ENCODE assay signal across 17 mouse cellular contexts in genomic region chr2:32102944-32103343, GRCm38 (mm10). TPM values are rescaled to one million over a fixed set of nuclear protein-coding genes. Genes with fewer than 3 reads are reported as not detected.
A peak's percentile ranks its signal among the peaks of the same experiment; 100 is the strongest.
DNase-seq lines count a peak whose midpoint lies in the region; ATAC-seq and TF ChIP-seq lines count a peak whose summit lies in the region.
"Had no signal": no experiment of that assay in that cellular context is flagged by ENCODE, and none has a peak within 500 bp of the region (broad histone marks: within the 10 kb centered on the region; RNA-seq: fewer than 3 reads in every experiment).

No protein-coding gene starts in this region.

- no peaks in the 10 kb centered on the region for H3K9me3 ChIP-seq in kidney, embryonic 15.5 days (replicated peaks)
- no peaks in the 10 kb centered on the region for H3K9me3 ChIP-seq in midbrain, embryonic 11.5 days (ENCODE audit: control insufficient read depth, low read length)
- no peaks in the 10 kb centered on the region for H3K9me3 ChIP-seq in midbrain, postnatal 0 days (ENCODE audit: low read length)
- H3K9me3 ChIP-seq: heart, embryonic 15.5 days; liver, embryonic 13.5 days; neural tube, embryonic 15.5 days had no signal

- TF ChIP-seq CTCF in midbrain, postnatal 0 days (IDR thresholded peaks at IDR 0.05), result no peak
- TF ChIP-seq CTCF in brain, embryonic 14.5 days (IDR thresholded peaks at IDR 0.05; ENCODE audit: borderline replicate concordance, extremely low read depth, insufficient read depth, insufficient read length), result no peak
- no peak for TF ChIP-seq CTCF in lung, adult 2 months (IDR thresholded peaks at IDR 0.05; ENCODE audit: insufficient read depth, low read length)

- H3K27me3 ChIP-seq in kidney, embryonic 15.5 days, result no peaks in the 10 kb centered on the region
- H3K27me3 ChIP-seq in midbrain, embryonic 11.5 days (ENCODE audit: control insufficient read depth, insufficient read depth, low read length), result no peaks in the 10 kb centered on the region
- no peaks in the 10 kb centered on the region for H3K27me3 ChIP-seq in midbrain, postnatal 0 days (ENCODE audit: insufficient read depth, low read length)
- H3K27me3 ChIP-seq: heart, embryonic 15.5 days; liver, embryonic 13.5 days; neural tube, embryonic 15.5 days had no signal

- H3K36me3 ChIP-seq in kidney, embryonic 15.5 days, result no peaks in the 10 kb centered on the region
- H3K36me3 ChIP-seq in midbrain, embryonic 11.5 days (ENCODE audit: control insufficient read depth, insufficient read depth, low read length), result no peaks in the 10 kb centered on the region
- peaks cover 2% of the 10 kb centered on the region; the same call in 1 of the 2 replicates for H3K36me3 ChIP-seq in midbrain, postnatal 0 days (ENCODE audit: insufficient read depth, low read length)
- H3K36me3 ChIP-seq: liver, embryonic 13.5 days had no signal

- TF ChIP-seq POLR2A in brain, embryonic 14.5 days (IDR thresholded peaks at IDR 0.05; ENCODE audit: borderline replicate concordance, extremely low read depth, insufficient read depth, insufficient read length, poor library complexity, severe bottlenecking), result no peak
- no peak for TF ChIP-seq POLR2A in lung, adult 2 months (IDR thresholded peaks at IDR 0.05; ENCODE audit: borderline replicate concordance, extremely low read depth, low read depth, low read length)

- DNase-seq in kidney, adult 18-20 months, result no peak
- peak; percentile 89 for DNase-seq in midbrain, embryonic 11.5 days (ENCODE audit: low spot score, missing footprints)
- no peak for DNase-seq in midbrain, postnatal 0 days (ENCODE audit: low spot score)
- peak; percentile 4 for DNase-seq in brain, embryonic 14.5 days (ENCODE audit: low read depth)
- DNase-seq in lung, adult 2 months, result no peak
- no peak for DNase-seq in embryo, embryonic 11 days
- DNase-seq: adrenal gland, postnatal 25 days; cerebellum, adult 2 months; kidney, adult 8-10 months; liver, embryonic 13.5 days; right cerebral cortex, postnatal 4 days; thymus, postnatal 25 days had no signal

- H3K4me1 ChIP-seq in kidney, embryonic 15.5 days, result peaks cover 13% of the 10 kb centered on the region
- no peaks in the 10 kb centered on the region; the same call in 1 of the 2 replicates for H3K4me1 ChIP-seq in midbrain, embryonic 11.5 days (ENCODE audit: control insufficient read depth, insufficient read depth, low read length)
- no peaks in the 10 kb centered on the region for H3K4me1 ChIP-seq in midbrain, postnatal 0 days (ENCODE audit: insufficient read depth, low read length)
- H3K4me1 ChIP-seq in lung, adult 2 months (ENCODE audit: control insufficient read depth, insufficient read depth, low read length), result no peaks in the 10 kb centered on the region

- H3K9ac ChIP-seq in kidney, embryonic 15.5 days, result no peak overlapping the region
- H3K9ac ChIP-seq in midbrain, embryonic 11.5 days (ENCODE audit: low read length), result no peak overlapping the region
- no peak overlapping the region for H3K9ac ChIP-seq in midbrain, postnatal 0 days (replicated peaks; ENCODE audit: low read length, poor library complexity, severe bottlenecking)
- H3K9ac ChIP-seq: heart, embryonic 15.5 days; liver, embryonic 13.5 days; neural tube, embryonic 15.5 days had no signal

- 43% methylated on average over 5 of the region's 5 CpGs for WGBS in kidney, embryonic 15.5 days
- 53% methylated on average over 5 of the region's 5 CpGs for WGBS in midbrain, embryonic 11.5 days
- WGBS in midbrain, postnatal 0 days, result 57% methylated on average over 5 of the region's 5 CpGs
- 66% methylated on average over 5 of the region's 5 CpGs for WGBS in lung, adult 2 months

- H3K4me3 ChIP-seq in kidney, embryonic 15.5 days (replicated peaks), result peak overlapping the region; percentile 18
- H3K4me3 ChIP-seq in midbrain, embryonic 11.5 days (ENCODE audit: low read depth, low read length), result no peak overlapping the region; the same call in 1 of the 2 replicates
- no peak overlapping the region for H3K4me3 ChIP-seq in midbrain, postnatal 0 days (ENCODE audit: low read depth, low read length)
- no peak overlapping the region for H3K4me3 ChIP-seq in lung, adult 2 months (replicated peaks; ENCODE audit: extremely low read depth, low read depth, low read length)
- H3K4me3 ChIP-seq: heart, embryonic 15.5 days; liver, embryonic 13.5 days; neural tube, embryonic 15.5 days had no signal

- H3K27ac ChIP-seq in kidney, embryonic 15.5 days, result no peak overlapping the region
- no peak overlapping the region for H3K27ac ChIP-seq in midbrain, embryonic 11.5 days (ENCODE audit: low read depth, low read length)
- no peak overlapping the region for H3K27ac ChIP-seq in midbrain, postnatal 0 days (ENCODE audit: low read depth, low read length)
- H3K27ac ChIP-seq: liver, embryonic 13.5 days; neural tube, embryonic 15.5 days had no signal

- no peak for ATAC-seq in kidney, embryonic 15.5 days (replicated peaks; ENCODE audit: low FRiP score)
- no peak for ATAC-seq in midbrain, embryonic 11.5 days (ENCODE audit: low FRiP score)
- no peak for ATAC-seq in midbrain, postnatal 0 days (ENCODE audit: low FRiP score)
- ATAC-seq: forebrain, embryonic 14.5 days; lung, postnatal 0 days had no signal

- peak overlapping the region; percentile 33 for H3K4me2 ChIP-seq in kidney, embryonic 15.5 days
- peak overlapping the region; percentile 10; the same call in 1 of the 2 replicates for H3K4me2 ChIP-seq in midbrain, embryonic 11.5 days
- H3K4me2 ChIP-seq in midbrain, postnatal 0 days (ENCODE audit: low read depth, low read length, poor library complexity, severe bottlenecking), result no peak overlapping the region
- H3K4me2 ChIP-seq: heart, embryonic 15.5 days; liver, embryonic 13.5 days; neural tube, embryonic 15.5 days had no signal

RNA-seq across cellular contexts. Expression of gene Plpp7, which starts 7.6 kb away (rescaled TPM):
- 4.4 and 7.1 TPM in 2 replicates for polyA plus RNA-seq in kidney, embryonic 15.5 days (2015; fragmentation: Nextera tagmentation; extraction: Ambion mirVana)
- polyA plus RNA-seq in midbrain, embryonic 11.5 days (2014; fragmentation: Nextera tagmentation; extraction: Ambion mirVana), result 5.9 and 7.3 TPM in 2 replicates
- 31.2 and 47.0 TPM in 2 replicates for total RNA-seq in midbrain, postnatal 0 days (2014; rRNA removed)
- polyA plus RNA-seq in midbrain, postnatal 0 days (2015; fragmentation: Nextera tagmentation; extraction: Ambion mirVana), result 24.9 and 29.0 TPM in 2 replicates
- 20.5 and 21.1 TPM in 2 replicates for polyA plus RNA-seq in brain, embryonic 14.5 days (2012; rRNA removed)
- polyA plus RNA-seq in lung, adult 2 months (2012; rRNA removed), result 8.0 and 9.5 TPM in 2 replicates

RNA-seq across cellular contexts. Expression of gene Fam78a, which starts 18.3 kb away (rescaled TPM):
- 1.6 and 2.3 TPM in 2 replicates for polyA plus RNA-seq in kidney, embryonic 15.5 days (2015; fragmentation: Nextera tagmentation; extraction: Ambion mirVana)
- 0.60 and 1.3 TPM in 2 replicates for polyA plus RNA-seq in midbrain, embryonic 11.5 days (2014; fragmentation: Nextera tagmentation; extraction: Ambion mirVana)
- 0.77 and 0.85 TPM in 2 replicates for total RNA-seq in midbrain, postnatal 0 days (2014; rRNA removed)
- polyA plus RNA-seq in midbrain, postnatal 0 days (2015; fragmentation: Nextera tagmentation; extraction: Ambion mirVana), result 0.35 and 0.93 TPM in 2 replicates
- polyA plus RNA-seq in brain, embryonic 14.5 days (2012; rRNA removed), result 0.33 and 0.86 TPM in 2 replicates
- 6.0 and 7.5 TPM in 2 replicates for polyA plus RNA-seq in lung, adult 2 months (2012; rRNA removed)

RNA-seq across cellular contexts. Expression of gene Prrc2b, which starts 47.9 kb away (rescaled TPM):
- polyA plus RNA-seq in kidney, embryonic 15.5 days (2015; fragmentation: Nextera tagmentation; extraction: Ambion mirVana), result 49.2 and 49.7 TPM in 2 replicates
- polyA plus RNA-seq in midbrain, embryonic 11.5 days (2014; fragmentation: Nextera tagmentation; extraction: Ambion mirVana), result 52.6 and 64.1 TPM in 2 replicates
- 164 and 215 TPM in 2 replicates for total RNA-seq in midbrain, postnatal 0 days (2014; rRNA removed)
- polyA plus RNA-seq in midbrain, postnatal 0 days (2015; fragmentation: Nextera tagmentation; extraction: Ambion mirVana), result 51.5 and 65.9 TPM in 2 replicates
- 94.4 and 171 TPM in 2 replicates for polyA plus RNA-seq in brain, embryonic 14.5 days (2012; rRNA removed)
- polyA plus RNA-seq in lung, adult 2 months (2012; rRNA removed), result 67.9 and 68.5 TPM in 2 replicates

Comparison
In these comparisons a context has a peak if more than half of its experiments do, and no peak if none do; other contexts are left out.
1. DNase-seq: peak in midbrain, embryonic 11.5 days (single experiment) and brain, embryonic 14.5 days (single experiment); none in kidney, adult 18-20 months (single experiment), midbrain, postnatal 0 days (single experiment), lung, adult 2 months (single experiment) and embryo, embryonic 11 days (single experiment).